Comparison of ENCODE assay signal across 7 mouse cellular contexts in the genomic region with DNA sequence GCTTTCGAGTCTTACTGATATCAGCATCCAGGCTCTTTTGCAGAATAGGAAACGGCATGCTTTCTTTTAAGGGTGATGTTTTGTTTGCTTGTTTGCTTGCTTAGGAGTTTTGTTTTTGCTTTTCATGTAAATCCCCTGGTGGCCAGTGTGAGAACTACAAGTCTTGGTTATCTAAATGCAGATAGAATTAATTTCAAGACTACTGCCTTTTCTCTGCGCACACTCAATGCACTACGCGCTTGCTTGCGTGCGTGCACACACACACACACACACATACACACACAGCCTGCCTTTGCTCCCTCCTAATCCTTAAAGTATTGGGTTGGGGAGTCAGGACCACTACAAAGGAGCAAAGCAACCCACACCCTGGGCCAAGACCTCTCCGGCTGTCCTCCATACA.
A peak's percentile ranks its signal among the peaks of the same experiment; 100 is the strongest.
DNase-seq lines count a peak whose midpoint lies in the region; ATAC-seq lines count a peak whose summit lies in the region.

No protein-coding gene starts in this region.

- H3K27me3 ChIP-seq in kidney, embryonic 16.5 days (ENCODE audit: insufficient read depth, low read length): no peaks in the 10 kb centered on the region

- H3K27ac ChIP-seq in kidney, embryonic 16.5 days (ENCODE audit: low read length): no peak overlapping the region

- ATAC-seq in kidney, embryonic 16.5 days (ENCODE audit: low FRiP score, low TSS enrichment): no peak

- H3K9me3 ChIP-seq in kidney, embryonic 16.5 days (ENCODE audit: low read length): no peaks in the 10 kb centered on the region

- DNase-seq in kidney, adult 18-20 months: peak; percentile 8
- DNase-seq in thymus, postnatal 0 days (ENCODE audit: low spot score): peak; percentile 19
- DNase-seq in thymus, postnatal 36 days: no peak
- peak; percentile 58 to 77 for DNase-seq in cerebellum, postnatal 10 days
- no peak for DNase-seq in urinary bladder, postnatal 4 days (ENCODE audit: low spot score in 2 of 2)
- DNase-seq in adrenal gland, postnatal 4 days (ENCODE audit: low spot score in 2 of 2): no peak

- peaks cover 30% of the 10 kb centered on the region for H3K4me1 ChIP-seq in kidney, embryonic 16.5 days (ENCODE audit: insufficient read depth, low read length)

- H3K4me2 ChIP-seq in kidney, embryonic 16.5 days (replicated peaks; ENCODE audit: low read depth, low read length): no peak overlapping the region

- H3K36me3 ChIP-seq in kidney, embryonic 16.5 days (ENCODE audit: insufficient read depth, low read length): no peaks in the 10 kb centered on the region

- H3K4me3 ChIP-seq in kidney, embryonic 16.5 days (ENCODE audit: low read length): no peak overlapping the region

- WGBS in kidney, embryonic 16.5 days: 50% methylated on average over 8 of the region's 8 CpGs

- H3K9ac ChIP-seq in kidney, embryonic 16.5 days (replicated peaks; ENCODE audit: low read length): no peak overlapping the region

Comparison
In these comparisons a context has a peak if more than half of its experiments do, and no peak if none do; other contexts are left out.
1. DNase-seq: peak in kidney, adult 18-20 months (single experiment), thymus, postnatal 0 days (single experiment) and cerebellum, postnatal 10 days (2 of 2); none in thymus, postnatal 36 days (0 of 2), urinary bladder, postnatal 4 days (0 of 2) and adrenal gland, postnatal 4 days (0 of 2).